Mouse (Mus musculus) neural tube, embryonic 14.5 days (tissue): ENCODE data around the gene Spata45. TPM values are rescaled to one million over a fixed set of nuclear protein-coding genes. Genes with fewer than 3 reads are reported as not detected.

Experiments
- ATAC-seq: fragments of 200-750 bp; cut with Nextera tagmentation; 2 replicates; pipeline ENCODE4 v1.8.0; 2017; ENCODE audit warnings: low read depth, mild to moderate bottlenecking, moderate TSS enrichment, moderate library complexity
- H3K27ac ChIP-seq: fragments of 300-500 bp; sonication (generic); 2 replicates; pipeline ENCODE4 v1.5.1; 2014; ENCODE audit warnings: low read depth, mild to moderate bottlenecking, control low read depth, low read length, moderate library complexity, mixed read lengths
- H3K27me3 ChIP-seq: fragments of 300-500 bp; sonication (generic); 2 replicates; pipeline ENCODE4 v1.6.1; 2014; ENCODE audit warnings: low read length; ENCODE audit not compliant: control insufficient read depth, insufficient read depth
- H3K36me3 ChIP-seq: fragments of 300-500 bp; sonication (generic); 2 replicates; pipeline ENCODE4 v1.6.1; 2014; ENCODE audit warnings: low read length, mixed read lengths; ENCODE audit not compliant: control insufficient read depth, insufficient read depth
- H3K4me1 ChIP-seq: fragments of 300-500 bp; sonication (generic); 2 replicates; pipeline ENCODE4 v1.6.1; 2014; ENCODE audit warnings: low read length; ENCODE audit not compliant: control insufficient read depth, insufficient read depth
- H3K4me2 ChIP-seq: fragments of 300-500 bp; sonication (generic); 2 replicates; pipeline ENCODE4 v1.6.1; 2014; ENCODE audit warnings: mild to moderate bottlenecking, low read depth, low read length, control low read depth
- H3K4me3 ChIP-seq: fragments of 300-500 bp; sonication (generic); 2 replicates; pipeline ENCODE4 v1.5.1; 2014; ENCODE audit warnings: low read depth, low read length, control low read depth, mixed read lengths
- H3K9ac ChIP-seq: fragments of 300-500 bp; sonication (generic); replicated peaks from 2 replicates; pipeline ENCODE4 v1.6.1; 2014; ENCODE audit warnings: low read depth, mild to moderate bottlenecking, control low read depth, low read length, mixed read lengths
- H3K9me3 ChIP-seq: fragments of 300-500 bp; sonication (generic); 2 replicates; pipeline ENCODE4 v1.6.1; 2016; ENCODE audit warnings: low read length; ENCODE audit not compliant: control insufficient read depth
- WGBS: fragments of 180-500 bp; shearing (Covaris S2); extraction: QIAGEN DNeasy Blood & Tissue Kit; methylation state at CpG from one replicate; pipeline ENCODE4 v1.1.7; 2014; 5-methylcytosine and 5-hydroxymethylcytosine counted together
- polyA plus RNA-seq: library from polyadenylated mRNA; unstranded; fragments of >200 nt; fragmentation: Nextera tagmentation; extraction: Ambion mirVana; gene quantifications from 2 replicates; pipeline ENCODE4 v1.2.1, GENCODE M21; 2014

Gene Spata45
- not detected in 2 replicates for polyA plus RNA-seq

- H3K9ac ChIP-seq, result no peak within 1 kb of the TSS
- no peak within 1 kb of the TSS for H3K4me2 ChIP-seq
- no peaks in the 10 kb centered on the region for H3K27me3 ChIP-seq
- H3K36me3 ChIP-seq, result no peaks in the 10 kb centered on the region
- 82% methylated on average over 6 of the region's 6 CpGs for WGBS
- H3K4me3 ChIP-seq, result no peak within 1 kb of the TSS
- H3K9me3 ChIP-seq, result no peaks in the 10 kb centered on the region
- no peak within 1 kb of the TSS for H3K27ac ChIP-seq
- no peaks in the 10 kb centered on the region for H3K4me1 ChIP-seq
- ATAC-seq, result no peak
Measured at GRCm38 (mm10) chr1:191036554-191037334, at the start of gene Spata45. TSS of gene Spata45 (plus strand) at chr1:191036639.

- no peak overlapping the region for H3K4me3 ChIP-seq
- H3K4me2 ChIP-seq, result no peak overlapping the region
- 82% methylated on average over 9 of the region's 9 CpGs for WGBS
- no peak overlapping the region for H3K27ac ChIP-seq
- no peaks in the 10 kb centered on the region for H3K4me1 ChIP-seq
- H3K9me3 ChIP-seq, result no peaks in the 10 kb centered on the region
- no peaks in the 10 kb centered on the region for H3K36me3 ChIP-seq
- H3K9ac ChIP-seq, result no peak overlapping the region
- ATAC-seq, result no peak
- H3K27me3 ChIP-seq, result no peaks in the 10 kb centered on the region
Measured at GRCm38 (mm10) chr1:190989437-190990082, 46.9 kb upstream of the Spata45 start.

- ATAC-seq, result no peak
- Histone ChIP-seq H3K4me1 (no peaks in the 10 kb centered on the region), H3K27ac (no peak overlapping the region), H3K36me3 (no peaks in the 10 kb centered on the region), H3K27me3 (no peaks in the 10 kb centered on the region), H3K4me3 (no peak overlapping the region), H3K9ac (no peak overlapping the region), H3K4me2 (no peak overlapping the region), H3K9me3 (peaks cover 3% of the 10 kb centered on the region; the same call in 1 of the 2 replicates)
- WGBS, result 54% methylated on average over 7 of the region's 7 CpGs
Measured at GRCm38 (mm10) chr1:190995548-190995947, 40.9 kb upstream of the Spata45 start.

GRCm38 (mm10) chr1:190996346-190996877 is 40.0 kb upstream of the Spata45 start:
- H3K4me1 ChIP-seq, result no peaks in the 10 kb centered on the region
- H3K9ac ChIP-seq, result no peak overlapping the region
- no peak for ATAC-seq
- H3K9me3 ChIP-seq, result peaks cover 3% of the 10 kb centered on the region; the same call in 1 of the 2 replicates
- H3K4me3 ChIP-seq, result no peak overlapping the region
- no peak overlapping the region for H3K4me2 ChIP-seq
- WGBS, result 68% methylated on average over 6 of the region's 6 CpGs
- no peaks in the 10 kb centered on the region for H3K27me3 ChIP-seq
- no peak overlapping the region for H3K27ac ChIP-seq
- no peaks in the 10 kb centered on the region for H3K36me3 ChIP-seq

- no peaks in the 10 kb centered on the region for H3K36me3 ChIP-seq
- H3K9me3 ChIP-seq, result peaks cover 3% of the 10 kb centered on the region; the same call in 1 of the 2 replicates
- ATAC-seq, result no peak
- no peaks in the 10 kb centered on the region for H3K4me1 ChIP-seq
- H3K9ac ChIP-seq, result no peak overlapping the region
- no peak overlapping the region for H3K4me3 ChIP-seq
- no peak overlapping the region for H3K4me2 ChIP-seq
- no peak overlapping the region for H3K27ac ChIP-seq
- H3K27me3 ChIP-seq, result no peaks in the 10 kb centered on the region
- 79% methylated on average over 1 of the region's 1 CpGs for WGBS
Measured at GRCm38 (mm10) chr1:190998027-190998426, 38.4 kb upstream of the Spata45 start.

GRCm38 (mm10) chr1:191000686-191001085 is 35.8 kb upstream of the Spata45 start:
- WGBS, result 74% methylated on average over 3 of the region's 3 CpGs
- H3K4me1 ChIP-seq, result no peaks in the 10 kb centered on the region
- ATAC-seq, result no peak
- peaks cover 3% of the 10 kb centered on the region; the same call in 1 of the 2 replicates for H3K9me3 ChIP-seq
- H3K9ac ChIP-seq, result no peak overlapping the region
- peaks cover 9% of the 10 kb centered on the region; the same call in 1 of the 2 replicates for H3K36me3 ChIP-seq
- H3K4me2 ChIP-seq, result no peak overlapping the region
- H3K4me3 ChIP-seq, result no peak overlapping the region
- no peak overlapping the region for H3K27ac ChIP-seq
- H3K27me3 ChIP-seq, result no peaks in the 10 kb centered on the region

GRCm38 (mm10) chr1:191002201-191002600 is 34.2 kb upstream of the Spata45 start:
- H3K9me3 ChIP-seq, result peaks cover 3% of the 10 kb centered on the region; the same call in 1 of the 2 replicates
- no peak overlapping the region for H3K4me2 ChIP-seq
- no peak for ATAC-seq
- H3K27me3 ChIP-seq, result no peaks in the 10 kb centered on the region
- no peaks in the 10 kb centered on the region for H3K4me1 ChIP-seq
- no peak overlapping the region for H3K27ac ChIP-seq
- H3K4me3 ChIP-seq, result no peak overlapping the region
- 61% methylated on average over 6 of the region's 6 CpGs for WGBS
- H3K36me3 ChIP-seq, result peaks cover 12% of the 10 kb centered on the region; the same call in 1 of the 2 replicates
- no peak overlapping the region for H3K9ac ChIP-seq

GRCm38 (mm10) chr1:191008707-191009106 is 27.7 kb upstream of the Spata45 start:
- H3K4me3 ChIP-seq, result no peak overlapping the region
- no peaks in the 10 kb centered on the region for H3K9me3 ChIP-seq
- H3K27ac ChIP-seq, result no peak overlapping the region
- ATAC-seq, result no peak
- no peak overlapping the region for H3K4me2 ChIP-seq
- no peaks in the 10 kb centered on the region for H3K4me1 ChIP-seq
- 98% methylated on average over 5 of the region's 5 CpGs for WGBS
- no peaks in the 10 kb centered on the region for H3K27me3 ChIP-seq
- peaks cover 46% of the 10 kb centered on the region for H3K36me3 ChIP-seq
- no peak overlapping the region for H3K9ac ChIP-seq

- H3K9me3 ChIP-seq, result no peaks in the 10 kb centered on the region
- 89% methylated on average over 3 of the region's 3 CpGs for WGBS
Measured at GRCm38 (mm10) chr1:191014271-191014670, 22.2 kb upstream of the Spata45 start.

More at GRCm38 (mm10) chr1:191014271-191014670, 22.2 kb upstream of the Spata45 start:
- ATAC-seq, result no peak
- Histone ChIP-seq H3K27ac (no peak overlapping the region), H3K36me3 (peaks cover 18% of the 10 kb centered on the region), H3K4me1 (no peaks in the 10 kb centered on the region), H3K4me2 (no peak overlapping the region), H3K9ac (no peak overlapping the region), H3K4me3 (no peak overlapping the region), H3K27me3 (no peaks in the 10 kb centered on the region)
